Mouse (Mus musculus) intestine, embryonic 16.5 days (tissue): ENCODE measurements around the gene Spp2. TPM values are rescaled to one million over a fixed set of nuclear protein-coding genes. Genes with fewer than 3 reads are reported as not detected.

Experiments used
- ATAC-seq: fragments of 200-750 bp; cut with Nextera tagmentation; 2 replicates; pipeline ENCODE4 v1.8.0; 2017; ENCODE audit warnings: moderate TSS enrichment, moderate library complexity
- H3K27ac ChIP-seq: fragments of 300-500 bp; sonication (generic); 2 replicates; pipeline ENCODE4 v1.5.1; 2014; ENCODE audit warnings: mild to moderate bottlenecking, low read length
- H3K27me3 ChIP-seq: fragments of 300-500 bp; sonication (generic); replicated peaks from 2 replicates; pipeline ENCODE4 v1.6.1; 2014; ENCODE audit warnings: low read length, control low read depth, mixed read lengths; ENCODE audit not compliant: control insufficient read depth, insufficient read depth
- H3K36me3 ChIP-seq: fragments of 300-500 bp; sonication (generic); 2 replicates; pipeline ENCODE4 v1.6.1; 2014; ENCODE audit warnings: low read length, control low read depth; ENCODE audit not compliant: control insufficient read depth, insufficient read depth
- H3K4me1 ChIP-seq: fragments of 300-500 bp; sonication (generic); 2 replicates; pipeline ENCODE4 v1.6.1; 2014; ENCODE audit warnings: low read length, control low read depth, mixed read lengths; ENCODE audit not compliant: control insufficient read depth, insufficient read depth
- H3K4me2 ChIP-seq: fragments of 300-500 bp; sonication (generic); 2 replicates; pipeline ENCODE4 v1.6.1; 2014; ENCODE audit warnings: low read depth, low read length, control low read depth
- H3K4me3 ChIP-seq: fragments of 300-500 bp; sonication (generic); 2 replicates; pipeline ENCODE4 v1.5.1; 2014; ENCODE audit warnings: mild to moderate bottlenecking, low read length
- H3K9ac ChIP-seq: fragments of 300-500 bp; sonication (generic); 2 replicates; pipeline ENCODE4 v1.6.1; 2014; ENCODE audit warnings: low read depth, low read length
- H3K9me3 ChIP-seq: fragments of 300-500 bp; sonication (generic); 2 replicates; pipeline ENCODE4 v1.6.1; 2016; ENCODE audit warnings: low read length, control low read depth; ENCODE audit not compliant: control insufficient read depth
- WGBS: fragments of 180-500 bp; shearing (Covaris S2); extraction: QIAGEN DNeasy Blood & Tissue Kit; methylation state at CpG from one replicate; pipeline ENCODE4 v1.1.7; 2014; 5-methylcytosine and 5-hydroxymethylcytosine counted together
- polyA plus RNA-seq: library from polyadenylated mRNA; unstranded; fragments of >200 nt; fragmentation: Nextera tagmentation; extraction: Ambion mirVana; gene quantifications from 2 replicates; pipeline ENCODE4 v1.2.1, GENCODE M21; 2015

Gene Spp2
- polyA plus RNA-seq, 1 experiment from 2014 or later: 19.7 TPM

GRCm38 (mm10) chr1:88462484-88462883 lies 55.7 kb downstream of the Spp2 start:
- H3K4me2 ChIP-seq: no peak overlapping the region
- no peaks in the 10 kb centered on the region for H3K4me1 ChIP-seq
- ATAC-seq: no peak
- peaks cover 4% of the 10 kb centered on the region; the same call in 1 of the 2 replicates for H3K9me3 ChIP-seq
- no peaks in the 10 kb centered on the region for H3K27me3 ChIP-seq
- 51% methylated on average over 6 of the region's 6 CpGs for WGBS
- H3K27ac ChIP-seq: no peak overlapping the region
- H3K9ac ChIP-seq: no peak overlapping the region
- no peaks in the 10 kb centered on the region for H3K36me3 ChIP-seq
- no peak overlapping the region for H3K4me3 ChIP-seq

GRCm38 (mm10) chr1:88463241-88463640 lies 56.5 kb downstream of the Spp2 start:
- WGBS: 77% methylated on average over 3 of the region's 3 CpGs
- H3K4me2 ChIP-seq: no peak overlapping the region

GRCm38 (mm10) chr1:88464109-88464905 lies 57.5 kb downstream of the Spp2 start:
- Histone ChIP-seq H3K36me3 (no peaks in the 10 kb centered on the region), H3K27me3 (no peaks in the 10 kb centered on the region), H3K4me2 (no peak overlapping the region), H3K9me3 (no peaks in the 10 kb centered on the region), H3K4me3 (no peak overlapping the region), H3K27ac (no peak overlapping the region), H3K9ac (no peak overlapping the region), H3K4me1 (no peaks in the 10 kb centered on the region)
- ATAC-seq: peak; percentile 59
- 68% methylated on average over 6 of the region's 6 CpGs for WGBS

More at GRCm38 (mm10) chr1:88463241-88463640, 56.5 kb downstream of the Spp2 start:
- no peaks in the 10 kb centered on the region for H3K4me1 ChIP-seq
- H3K9ac ChIP-seq: no peak overlapping the region
- peaks cover 4% of the 10 kb centered on the region; the same call in 1 of the 2 replicates for H3K9me3 ChIP-seq
- no peak for ATAC-seq
- H3K27ac ChIP-seq: no peak overlapping the region
- no peaks in the 10 kb centered on the region for H3K27me3 ChIP-seq
- no peak overlapping the region for H3K4me3 ChIP-seq
- no peaks in the 10 kb centered on the region for H3K36me3 ChIP-seq

- H3K4me3 ChIP-seq: no peak overlapping the region
- no peak overlapping the region for H3K27ac ChIP-seq
- H3K4me2 ChIP-seq: no peak overlapping the region
- peak; percentile 22; the same call in 1 of the 2 replicates for ATAC-seq
- no peaks in the 10 kb centered on the region for H3K9me3 ChIP-seq
- H3K4me1 ChIP-seq: no peaks in the 10 kb centered on the region
- no peak overlapping the region for H3K9ac ChIP-seq
- H3K27me3 ChIP-seq: no peaks in the 10 kb centered on the region
- 64% methylated on average over 4 of the region's 4 CpGs for WGBS
- no peaks in the 10 kb centered on the region for H3K36me3 ChIP-seq
Observed at GRCm38 (mm10) chr1:88465722-88466121, 59.0 kb downstream of the Spp2 start.

GRCm38 (mm10) chr1:88466325-88467064 lies 59.7 kb downstream of the Spp2 start:
- Histone ChIP-seq H3K36me3 (no peaks in the 10 kb centered on the region), H3K4me2 (no peak overlapping the region), H3K27ac (no peak overlapping the region), H3K4me1 (no peaks in the 10 kb centered on the region), H3K27me3 (no peaks in the 10 kb centered on the region), H3K4me3 (no peak overlapping the region), H3K9ac (no peak overlapping the region), H3K9me3 (no peaks in the 10 kb centered on the region)
- ATAC-seq: no peak
- 66% methylated on average over 8 of the region's 8 CpGs for WGBS

- Histone ChIP-seq H3K36me3 (no peaks in the 10 kb centered on the region), H3K27ac (no peak overlapping the region)
- WGBS: 86% methylated on average over 5 of the region's 5 CpGs
Observed at GRCm38 (mm10) chr1:88467866-88468265, 61.1 kb downstream of the Spp2 start.

GRCm38 (mm10) chr1:88468335-88468734 lies 61.6 kb downstream of the Spp2 start:
- no peak overlapping the region for H3K4me2 ChIP-seq
- no peak overlapping the region for H3K27ac ChIP-seq
- H3K9ac ChIP-seq: no peak overlapping the region
- no peak for ATAC-seq
- H3K4me3 ChIP-seq: no peak overlapping the region
- no peaks in the 10 kb centered on the region for H3K36me3 ChIP-seq
- 89% methylated on average over 2 of the region's 2 CpGs for WGBS
- H3K9me3 ChIP-seq: no peaks in the 10 kb centered on the region
- no peaks in the 10 kb centered on the region for H3K27me3 ChIP-seq
- no peaks in the 10 kb centered on the region for H3K4me1 ChIP-seq

More at GRCm38 (mm10) chr1:88467866-88468265, 61.1 kb downstream of the Spp2 start:
- H3K9me3 ChIP-seq: no peaks in the 10 kb centered on the region
- H3K4me3 ChIP-seq: no peak overlapping the region
- H3K4me1 ChIP-seq: no peaks in the 10 kb centered on the region
- no peak for ATAC-seq
- H3K9ac ChIP-seq: no peak overlapping the region
- no peak overlapping the region for H3K4me2 ChIP-seq
- H3K27me3 ChIP-seq: no peaks in the 10 kb centered on the region

- WGBS: 92% methylated on average over 4 of the region's 4 CpGs
Observed at GRCm38 (mm10) chr1:88469746-88470145, 63.0 kb downstream of the Spp2 start.

GRCm38 (mm10) chr1:88472258-88472657 lies 65.5 kb downstream of the Spp2 start:
- Histone ChIP-seq H3K36me3 (no peaks in the 10 kb centered on the region), H3K9me3 (no peaks in the 10 kb centered on the region), H3K27me3 (no peaks in the 10 kb centered on the region), H3K4me1 (peaks cover 25% of the 10 kb centered on the region), H3K27ac (no peak overlapping the region), H3K9ac (no peak overlapping the region), H3K4me3 (no peak overlapping the region), H3K4me2 (no peak overlapping the region)
- WGBS: 49% methylated on average over 6 of the region's 6 CpGs
- ATAC-seq: no peak

More at GRCm38 (mm10) chr1:88469746-88470145, 63.0 kb downstream of the Spp2 start:
- no peaks in the 10 kb centered on the region for H3K9me3 ChIP-seq
- H3K9ac ChIP-seq: no peak overlapping the region
- no peak overlapping the region for H3K4me3 ChIP-seq
- no peak for ATAC-seq
- H3K27ac ChIP-seq: no peak overlapping the region
- H3K36me3 ChIP-seq: no peaks in the 10 kb centered on the region
- H3K27me3 ChIP-seq: no peaks in the 10 kb centered on the region
- H3K4me1 ChIP-seq: peaks cover 7% of the 10 kb centered on the region; the same call in 1 of the 2 replicates
- H3K4me2 ChIP-seq: no peak overlapping the region
